In genomic region chr3:60576366-60577046, GRCm38 (mm10) we compare ENCODE assay signal across 9 mouse cellular contexts.
DNase-seq lines count a peak whose midpoint lies in the region; ATAC-seq and TF ChIP-seq lines count a peak whose summit lies in the region.
"Had no signal": no experiment of that assay in that cellular context is flagged by ENCODE, and none has a peak within 500 bp of the region (broad histone marks: within the 10 kb centered on the region; RNA-seq: fewer than 3 reads in every experiment).

No protein-coding gene starts in this region.

- no peaks in the 10 kb centered on the region for H3K27me3 ChIP-seq in lung, embryonic 14.5 days (ENCODE audit: insufficient read depth, low read length)
- no peaks in the 10 kb centered on the region for H3K27me3 ChIP-seq in midbrain, postnatal 0 days (ENCODE audit: insufficient read depth, low read length)
- no peaks in the 10 kb centered on the region for H3K27me3 ChIP-seq in neural tube, embryonic 15.5 days (replicated peaks)
- H3K27me3 ChIP-seq: neural tube, embryonic 13.5 days had no signal

- WGBS in lung, embryonic 14.5 days: 35% methylated on average over 9 of the region's 9 CpGs
- 45% methylated on average over 9 of the region's 9 CpGs for WGBS in midbrain, postnatal 0 days
- 47% methylated on average over 9 of the region's 9 CpGs for whole genome bisulfite sequencing in neural tube, embryonic 15.5 days

- H3K9ac ChIP-seq in lung, embryonic 14.5 days: no peak overlapping the region
- no peak overlapping the region; the same call in 1 of the 2 replicates for H3K9ac ChIP-seq in midbrain, postnatal 0 days (replicated peaks; ENCODE audit: low read length, poor library complexity, severe bottlenecking)
- no peak overlapping the region for H3K9ac ChIP-seq in neural tube, embryonic 15.5 days (replicated peaks)
- H3K9ac ChIP-seq: neural tube, embryonic 13.5 days had no signal

- H3K4me3 ChIP-seq in lung, embryonic 14.5 days (ENCODE audit: low read depth, low read length): no peak overlapping the region
- H3K4me3 ChIP-seq in cortical plate, adult 2 months (ENCODE audit: insufficient read depth, low read length): no peak overlapping the region
- H3K4me3 ChIP-seq in midbrain, postnatal 0 days (ENCODE audit: low read depth, low read length): no peak overlapping the region
- no peak overlapping the region for H3K4me3 ChIP-seq in neural tube, embryonic 15.5 days (replicated peaks)
- H3K4me3 ChIP-seq: neural tube, embryonic 13.5 days had no signal

- H3K36me3 ChIP-seq in lung, embryonic 14.5 days (ENCODE audit: insufficient read depth): no peaks in the 10 kb centered on the region
- H3K36me3 ChIP-seq in midbrain, postnatal 0 days (ENCODE audit: insufficient read depth, low read length): no peaks in the 10 kb centered on the region
- H3K36me3 ChIP-seq in neural tube, embryonic 15.5 days: no peaks in the 10 kb centered on the region
- H3K36me3 ChIP-seq: neural tube, embryonic 13.5 days had no signal

- H3K4me1 ChIP-seq in lung, embryonic 14.5 days (ENCODE audit: insufficient read depth): peaks cover 27% of the 10 kb centered on the region
- peaks cover 14% of the 10 kb centered on the region for H3K4me1 ChIP-seq in cortical plate, adult 2 months (ENCODE audit: control insufficient read depth, insufficient read depth, low read length)
- H3K4me1 ChIP-seq in midbrain, postnatal 0 days (ENCODE audit: insufficient read depth, low read length): 0 out of 2 replicates have a peak, but pooled peaks cover 12% of the 10 kb centered on the region
- H3K4me1 ChIP-seq in neural tube, embryonic 15.5 days: peaks cover 25% of the 10 kb centered on the region

- peak; percentile 94 for DNase-seq in heart, adult 11 months
- DNase-seq in heart, adult 9 months (ENCODE audit: low spot score in 2 of 2): no peak
- no peak for DNase-seq in lung, embryonic 14.5 days
- DNase-seq in lung, postnatal 10 days: no peak
- DNase-seq in midbrain, postnatal 0 days (ENCODE audit: low spot score): no peak
- no peak for DNase-seq in urinary bladder, postnatal 4 days (ENCODE audit: low spot score in 2 of 2)

- 0 out of 2 replicates have a peak, but pooled peaks have one; percentile 28 for ATAC-seq in lung, embryonic 14.5 days (ENCODE audit: insufficient read depth)
- no peak for ATAC-seq in midbrain, postnatal 0 days (ENCODE audit: low FRiP score)
- ATAC-seq in neural tube, embryonic 15.5 days (ENCODE audit: low FRiP score): no peak; the same call in 1 of the 2 replicates

- no peaks in the 10 kb centered on the region for H3K9me3 ChIP-seq in lung, embryonic 14.5 days (ENCODE audit: low read depth, low read length)
- H3K9me3 ChIP-seq in midbrain, postnatal 0 days (ENCODE audit: low read length): no peaks in the 10 kb centered on the region
- no peaks in the 10 kb centered on the region for H3K9me3 ChIP-seq in neural tube, embryonic 15.5 days (replicated peaks)
- H3K9me3 ChIP-seq: neural tube, embryonic 13.5 days had no signal

- no peak overlapping the region; the same call in 1 of the 2 replicates for H3K4me2 ChIP-seq in lung, embryonic 14.5 days
- peak overlapping the region; percentile 7; the same call in 1 of the 2 replicates for H3K4me2 ChIP-seq in midbrain, postnatal 0 days (ENCODE audit: low read depth, low read length, poor library complexity, severe bottlenecking)
- no peak overlapping the region for H3K4me2 ChIP-seq in neural tube, embryonic 15.5 days
- H3K4me2 ChIP-seq: neural tube, embryonic 13.5 days had no signal

- TF ChIP-seq CTCF in lung, embryonic 14.5 days (IDR thresholded peaks at IDR 0.05; ENCODE audit: low read depth): no peak
- no peak for TF ChIP-seq CTCF in cortical plate, adult 2 months (IDR thresholded peaks at IDR 0.05; ENCODE audit: extremely low read depth, insufficient read depth, low read length)
- no peak for TF ChIP-seq CTCF in midbrain, postnatal 0 days (IDR thresholded peaks at IDR 0.05)

- peak overlapping the region; percentile 6; the same call in 1 of the 2 replicates for H3K27ac ChIP-seq in lung, embryonic 14.5 days (ENCODE audit: low read depth)
- H3K27ac ChIP-seq in cortical plate, adult 2 months (ENCODE audit: insufficient read depth, low read length): peak overlapping the region; percentile 92
- no peak overlapping the region for H3K27ac ChIP-seq in midbrain, postnatal 0 days (ENCODE audit: low read depth, low read length)
- H3K27ac ChIP-seq in neural tube, embryonic 15.5 days (replicated peaks): no peak overlapping the region
- H3K27ac ChIP-seq: neural tube, embryonic 13.5 days had no signal

- no peak for TF ChIP-seq POLR2A in cortical plate, adult 2 months (IDR thresholded peaks at IDR 0.05; ENCODE audit: extremely low read depth, insufficient read depth, low read length)

Comparison
In these comparisons a context has a peak if more than half of its experiments do, and no peak if none do; other contexts are left out.
1. H3K27ac ChIP-seq: peak in lung, embryonic 14.5 days (single experiment) and cortical plate, adult 2 months (single experiment); none in midbrain, postnatal 0 days (single experiment) and neural tube, embryonic 15.5 days (single experiment).